Mouse (Mus musculus): ENCODE results near the gene Naa15. TPM values are rescaled to one million over a fixed set of nuclear protein-coding genes. Genes with fewer than 3 reads are reported as not detected.
A peak's percentile ranks its signal among the peaks of the same experiment; 100 is the strongest.
"Not testable (repeated sequence)": the region's sequence is repeated elsewhere in the genome, so short reads cannot be mapped to it uniquely, and the experiment has no call there.

Naa15 gene
- polyA plus RNA-seq, 1 experiment from 2014 or later = 58.3 TPM

DNA sequence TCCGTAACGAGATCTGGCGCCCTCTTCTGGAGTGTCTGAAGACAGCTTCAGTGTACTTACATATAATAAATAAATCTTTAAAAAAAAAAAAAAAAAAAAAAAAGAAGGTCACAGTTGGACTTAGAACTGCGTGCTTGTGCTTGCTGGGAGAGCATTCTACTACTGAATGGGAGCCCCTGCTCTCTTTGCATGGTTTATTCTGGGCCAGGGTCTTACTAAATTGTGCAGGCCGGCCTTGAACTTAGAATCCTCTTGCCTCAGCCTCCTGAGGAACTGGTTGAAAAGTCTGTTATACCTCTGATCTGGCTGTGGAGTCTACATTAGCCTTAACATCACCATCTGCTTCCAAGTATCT lies 34.3 kb upstream of the Naa15 start:
- no peaks in the 10 kb centered on the region for H3K9me3 ChIP-seq
- peaks cover 4% of the 10 kb centered on the region for H3K4me1 ChIP-seq
- WGBS = 72% methylated on average over 4 of the region's 5 CpGs
- H3K4me3 ChIP-seq = no peak overlapping the region
- no peaks in the 10 kb centered on the region for H3K36me3 ChIP-seq
- no peak for DNase-seq (ENCODE audit: low spot score)
- no peaks in the 10 kb centered on the region for H3K27me3 ChIP-seq (ENCODE audit: insufficient read depth, poor library complexity, severe bottlenecking)
- H3K27ac ChIP-seq = no peak overlapping the region

DNA sequence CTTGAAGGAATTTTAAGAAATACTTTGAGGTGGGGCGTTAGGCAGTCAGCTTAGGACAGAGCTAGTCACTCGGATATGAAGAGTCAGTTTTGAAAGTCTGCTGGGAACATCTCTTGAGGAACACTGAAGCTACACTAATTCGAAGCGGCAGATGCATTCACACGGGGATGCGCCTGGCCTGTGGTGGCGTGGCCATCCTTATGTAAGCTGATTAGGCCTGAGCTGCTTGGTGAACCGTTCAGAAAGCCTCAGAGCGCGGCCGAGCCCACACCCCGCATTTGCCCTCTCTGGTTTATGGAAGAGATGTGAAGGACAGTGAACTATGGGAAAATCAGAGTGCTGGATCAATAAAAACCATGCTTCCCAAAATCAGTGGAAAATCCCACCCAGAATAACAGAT lies 31.5 kb upstream of the Naa15 start:
- peaks cover 13% of the 10 kb centered on the region for H3K4me1 ChIP-seq
- H3K9me3 ChIP-seq = no peaks in the 10 kb centered on the region
- no peak overlapping the region for H3K27ac ChIP-seq
- H3K4me3 ChIP-seq = no peak overlapping the region
- H3K27me3 ChIP-seq (ENCODE audit: insufficient read depth, poor library complexity, severe bottlenecking) = no peaks in the 10 kb centered on the region
- H3K36me3 ChIP-seq = no peaks in the 10 kb centered on the region
- WGBS = 75% methylated on average over 12 of the region's 12 CpGs
- DNase-seq (ENCODE audit: low spot score) = no peak

DNA sequence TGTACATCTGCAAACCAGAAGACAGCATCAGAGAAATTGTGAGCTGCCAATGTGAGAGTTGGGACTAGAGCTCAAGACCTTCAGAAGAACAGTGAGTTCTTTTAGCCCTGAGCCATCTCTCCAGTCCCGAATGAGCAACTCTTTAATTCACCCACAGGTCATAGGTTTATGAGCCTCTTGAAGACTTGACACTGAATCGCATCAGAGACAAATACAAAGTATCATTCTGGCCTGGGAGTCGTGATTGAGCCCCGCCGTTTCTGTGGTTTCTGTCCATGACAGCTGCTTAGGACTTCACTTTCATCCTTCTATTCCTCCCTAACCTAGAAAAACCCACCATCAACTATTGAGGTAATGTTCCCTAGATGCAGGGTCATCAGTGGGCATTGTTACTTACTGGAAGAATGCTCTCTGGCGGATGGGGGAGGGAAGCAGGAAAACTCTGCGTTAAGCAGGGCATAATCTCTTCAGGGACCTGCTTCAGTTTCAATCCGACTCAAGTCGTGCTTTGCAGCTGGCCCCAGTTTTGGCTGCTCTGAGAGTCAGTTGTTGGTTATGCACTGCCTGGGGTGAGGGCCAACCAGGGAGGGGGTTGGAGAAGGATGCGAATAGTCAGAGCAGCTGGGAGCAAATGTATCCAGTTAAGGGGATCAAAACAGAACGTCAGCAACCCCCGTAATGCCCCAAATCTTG lies 28.4 kb upstream of the Naa15 start:
- Histone ChIP-seq H3K9me3 (no peaks in the 10 kb centered on the region), H3K36me3 (no peaks in the 10 kb centered on the region), H3K27me3 (ENCODE audit: insufficient read depth, poor library complexity, severe bottlenecking) (no peaks in the 10 kb centered on the region), H3K27ac (no peak overlapping the region), H3K4me1 (peaks cover 21% of the 10 kb centered on the region), H3K4me3 (no peak overlapping the region)
- 51% methylated on average over 12 of the region's 12 CpGs for WGBS
- no peak for DNase-seq (ENCODE audit: low spot score)

DNA sequence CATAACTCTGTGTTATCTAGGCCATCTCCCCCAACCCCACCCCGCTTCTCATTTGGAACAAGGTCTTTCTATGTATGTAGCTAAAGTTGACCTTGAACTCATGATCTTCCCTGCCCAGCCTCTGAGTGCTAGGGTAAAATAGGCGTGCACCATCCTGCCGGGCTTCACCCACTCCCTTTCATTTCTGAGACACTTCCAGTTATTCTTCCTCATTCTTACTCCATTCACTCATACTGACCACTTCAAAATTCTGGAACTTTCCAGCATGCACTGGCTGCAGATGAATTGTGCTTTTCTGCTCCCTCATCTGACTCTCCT lies 27.9 kb upstream of the Naa15 start:
- no peak for DNase-seq (ENCODE audit: low spot score)
- 69% methylated on average over 3 of the region's 3 CpGs for WGBS
- H3K9me3 ChIP-seq = no peaks in the 10 kb centered on the region
- peaks cover 21% of the 10 kb centered on the region for H3K4me1 ChIP-seq
- H3K4me3 ChIP-seq = no peak overlapping the region
- no peaks in the 10 kb centered on the region for H3K36me3 ChIP-seq
- H3K27me3 ChIP-seq (ENCODE audit: insufficient read depth, poor library complexity, severe bottlenecking) = no peaks in the 10 kb centered on the region
- no peak overlapping the region for H3K27ac ChIP-seq

DNA sequence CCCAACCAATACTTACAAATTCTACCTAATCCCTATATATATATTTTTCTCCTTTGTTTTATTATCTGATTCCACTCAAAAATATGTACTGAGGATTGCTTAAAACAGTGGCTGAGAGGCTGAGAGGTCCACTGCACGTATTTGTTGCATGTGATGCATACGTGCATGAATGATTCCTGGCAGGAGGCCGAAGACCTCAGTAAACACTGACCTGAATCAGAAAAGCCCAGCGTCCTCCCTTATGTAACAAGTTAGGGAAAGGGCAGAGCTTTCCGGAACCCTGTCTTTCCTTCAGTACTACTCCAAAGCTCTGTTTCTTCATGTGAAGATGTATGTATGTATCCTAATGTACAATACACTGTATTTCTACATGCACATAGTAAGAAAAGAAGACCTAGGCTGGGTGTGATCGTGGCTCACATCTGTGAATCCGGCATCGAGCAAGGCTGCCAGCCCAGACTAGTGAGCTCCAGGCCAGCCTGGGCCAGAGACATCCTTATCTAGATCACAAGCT lies 27.0 kb upstream of the Naa15 start:
- no peaks in the 10 kb centered on the region for H3K36me3 ChIP-seq
- no peak for DNase-seq (ENCODE audit: low spot score)
- no peak overlapping the region for H3K27ac ChIP-seq
- 39% methylated on average over 8 of the region's 8 CpGs for WGBS
- H3K27me3 ChIP-seq (ENCODE audit: insufficient read depth, poor library complexity, severe bottlenecking) = no peaks in the 10 kb centered on the region
- H3K9me3 ChIP-seq = no peaks in the 10 kb centered on the region
- H3K4me3 ChIP-seq = no peak overlapping the region
- H3K4me1 ChIP-seq = peaks cover 21% of the 10 kb centered on the region

DNA sequence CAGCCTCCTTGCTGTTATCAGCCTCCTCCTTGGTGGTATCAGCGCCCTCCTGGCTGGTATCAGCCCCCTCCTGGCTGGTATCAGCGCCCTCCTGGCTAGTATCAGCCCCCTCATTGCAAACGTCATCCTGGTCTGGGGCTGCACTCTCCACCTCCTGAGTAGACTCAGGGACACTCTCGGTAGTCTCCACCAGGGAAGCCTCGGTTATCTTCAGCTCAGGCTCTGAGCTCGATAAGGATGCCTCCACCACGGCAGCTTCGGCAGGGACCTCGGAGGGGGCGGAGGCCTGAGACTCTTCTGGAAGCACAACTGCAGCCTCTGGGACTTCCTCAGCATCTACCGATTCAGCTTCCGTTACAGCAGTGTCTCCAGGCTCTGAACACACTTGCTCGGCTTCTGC lies 26.0 kb upstream of the Naa15 start:
- Histone ChIP-seq H3K9me3 (no peaks in the 10 kb centered on the region), H3K36me3 (no peaks in the 10 kb centered on the region), H3K4me3 (peak overlapping the region; percentile 51), H3K4me1 (peaks cover 21% of the 10 kb centered on the region), H3K27ac (peak overlapping the region; percentile 54), H3K27me3 (ENCODE audit: insufficient read depth, poor library complexity, severe bottlenecking) (no peaks in the 10 kb centered on the region)
- under 1% methylated on average over 13 of the region's 13 CpGs for WGBS
- peak; percentile 85 for DNase-seq (ENCODE audit: low spot score)

DNA sequence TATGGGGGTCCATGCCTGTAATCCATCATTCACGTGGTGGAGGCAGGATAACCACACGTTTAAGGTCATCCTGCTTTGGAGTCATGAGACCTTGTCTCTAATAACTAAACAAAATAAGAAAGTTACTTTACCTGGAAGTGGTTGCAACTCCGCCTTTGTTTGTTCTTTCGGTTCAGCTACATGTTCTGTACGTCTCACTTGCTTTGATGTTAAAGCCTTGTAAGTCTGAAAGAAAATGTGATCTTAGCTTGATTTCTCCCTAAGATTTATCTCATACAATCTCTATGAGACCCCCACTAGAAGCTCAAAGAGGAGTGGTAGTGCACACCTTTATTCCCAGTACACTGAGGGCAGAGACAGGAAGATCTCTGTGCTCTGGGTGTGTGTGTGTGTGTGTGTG lies 23.9 kb upstream of the Naa15 start:
- Histone ChIP-seq H3K9me3 (no peaks in the 10 kb centered on the region), H3K27me3 (ENCODE audit: insufficient read depth, poor library complexity, severe bottlenecking) (peaks cover 12% of the 10 kb centered on the region), H3K4me1 (peaks cover 25% of the 10 kb centered on the region), H3K27ac (no peak overlapping the region), H3K36me3 (no peaks in the 10 kb centered on the region), H3K4me3 (no peak overlapping the region)
- no peak for DNase-seq (ENCODE audit: low spot score)
- WGBS = 84% methylated on average over 5 of the region's 5 CpGs

DNA sequence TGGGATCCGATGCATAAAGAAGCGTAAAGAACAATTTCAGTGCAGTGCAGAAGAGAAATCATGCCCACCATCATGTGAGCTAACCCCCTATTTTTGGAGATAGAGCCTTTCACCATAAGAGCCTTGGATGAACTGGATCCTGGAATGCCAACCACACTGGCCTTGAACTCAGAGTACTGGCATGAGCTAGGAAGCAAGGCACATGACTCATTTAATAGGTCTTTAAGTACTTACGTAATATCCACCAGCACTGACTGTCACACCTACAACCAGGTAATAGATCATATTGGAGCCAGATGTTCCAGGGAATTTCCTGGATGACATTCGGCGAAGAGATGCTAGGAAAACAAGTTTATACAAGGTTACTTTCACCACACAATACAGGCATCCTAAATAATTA lies 23.4 kb upstream of the Naa15 start:
- H3K4me3 ChIP-seq = no peak overlapping the region
- H3K27ac ChIP-seq = no peak overlapping the region
- H3K4me1 ChIP-seq = peaks cover 25% of the 10 kb centered on the region
- H3K9me3 ChIP-seq = no peaks in the 10 kb centered on the region
- no peaks in the 10 kb centered on the region for H3K36me3 ChIP-seq
- H3K27me3 ChIP-seq (ENCODE audit: insufficient read depth, poor library complexity, severe bottlenecking) = peaks cover 12% of the 10 kb centered on the region
- 94% methylated on average over 5 of the region's 5 CpGs for WGBS
- DNase-seq (ENCODE audit: low spot score) = no peak

DNA sequence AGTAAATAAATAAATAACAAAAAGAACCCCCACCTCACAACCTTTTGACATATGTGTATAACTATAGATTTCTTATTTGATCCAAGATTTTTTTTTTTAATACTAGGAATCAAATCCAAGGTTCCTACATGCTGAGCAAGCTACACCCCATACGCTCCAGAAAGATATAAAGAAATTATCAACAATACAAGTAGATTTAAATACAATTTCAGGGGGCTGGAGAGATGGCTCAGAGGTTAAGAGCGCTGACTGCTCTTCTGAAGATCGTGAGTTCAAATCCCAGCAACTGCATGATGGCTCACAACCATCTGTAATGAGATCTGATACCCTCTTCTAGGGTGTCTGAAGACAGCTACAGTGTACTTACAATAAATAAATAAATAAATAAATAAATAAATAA lies 21.9 kb upstream of the Naa15 start:
- peaks cover 19% of the 10 kb centered on the region for H3K4me1 ChIP-seq
- 90% methylated on average over 3 of the region's 3 CpGs for WGBS
- H3K27me3 ChIP-seq (ENCODE audit: insufficient read depth, poor library complexity, severe bottlenecking) = peaks cover 19% of the 10 kb centered on the region
- not testable (repeated sequence) for H3K4me3 ChIP-seq; DNase-seq (ENCODE audit: low spot score); H3K27ac ChIP-seq; H3K9me3 ChIP-seq; H3K36me3 ChIP-seq

DNA sequence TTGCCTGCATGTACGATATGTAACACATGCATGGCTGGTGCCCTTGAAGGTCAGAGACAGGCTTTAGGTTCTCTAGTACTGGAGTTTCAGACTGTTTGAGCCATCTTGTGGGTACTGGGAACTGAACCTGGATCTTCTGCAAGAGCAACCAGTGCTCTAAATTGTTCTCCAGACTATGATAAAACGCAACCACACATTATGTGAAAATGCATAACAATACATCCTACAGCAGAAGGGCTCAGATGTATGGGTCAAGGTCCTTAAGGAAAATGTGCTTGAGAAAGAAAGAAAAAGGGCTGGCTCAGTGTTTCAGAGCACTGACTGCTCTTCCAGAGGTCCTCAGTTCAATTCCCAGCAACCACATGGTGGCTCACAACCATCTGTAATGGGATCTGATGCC lies 21.3 kb upstream of the Naa15 start:
- Histone ChIP-seq H3K4me3 (no peak overlapping the region), H3K36me3 (no peaks in the 10 kb centered on the region), H3K9me3 (no peaks in the 10 kb centered on the region), H3K4me1 (peaks cover 19% of the 10 kb centered on the region), H3K27me3 (ENCODE audit: insufficient read depth, poor library complexity, severe bottlenecking) (peaks cover 19% of the 10 kb centered on the region), H3K27ac (no peak overlapping the region)
- DNase-seq (ENCODE audit: low spot score) = no peak
- 93% methylated on average over 2 of the region's 2 CpGs for WGBS

DNA sequence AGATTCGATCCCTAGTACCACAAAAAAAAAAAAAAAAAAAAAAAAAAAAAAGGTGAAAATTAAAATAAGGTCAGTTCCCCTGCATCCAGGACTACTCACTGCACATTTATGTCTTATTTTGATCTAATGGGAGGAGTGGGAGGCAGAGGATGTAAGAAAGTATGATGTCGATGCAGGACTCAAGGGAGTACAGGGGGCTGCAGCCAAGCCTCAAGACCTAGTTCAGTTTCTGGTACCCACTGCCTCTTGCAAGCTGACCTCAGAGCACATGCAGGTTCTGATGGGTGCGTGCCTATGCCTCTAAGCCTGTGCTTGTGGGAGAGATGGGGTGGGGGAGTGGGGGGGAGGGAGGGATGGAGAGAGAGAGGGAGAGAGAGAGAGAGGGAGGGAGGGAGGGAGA lies 20.1 kb upstream of the Naa15 start:
- H3K9me3 ChIP-seq = no peaks in the 10 kb centered on the region
- peaks cover 19% of the 10 kb centered on the region for H3K27me3 ChIP-seq (ENCODE audit: insufficient read depth, poor library complexity, severe bottlenecking)
- no peak overlapping the region for H3K27ac ChIP-seq
- H3K4me1 ChIP-seq = peaks cover 20% of the 10 kb centered on the region
- H3K36me3 ChIP-seq = no peaks in the 10 kb centered on the region
- no peak for DNase-seq (ENCODE audit: low spot score)
- WGBS = 55% methylated on average over 3 of the region's 3 CpGs
- no peak overlapping the region for H3K4me3 ChIP-seq

DNA sequence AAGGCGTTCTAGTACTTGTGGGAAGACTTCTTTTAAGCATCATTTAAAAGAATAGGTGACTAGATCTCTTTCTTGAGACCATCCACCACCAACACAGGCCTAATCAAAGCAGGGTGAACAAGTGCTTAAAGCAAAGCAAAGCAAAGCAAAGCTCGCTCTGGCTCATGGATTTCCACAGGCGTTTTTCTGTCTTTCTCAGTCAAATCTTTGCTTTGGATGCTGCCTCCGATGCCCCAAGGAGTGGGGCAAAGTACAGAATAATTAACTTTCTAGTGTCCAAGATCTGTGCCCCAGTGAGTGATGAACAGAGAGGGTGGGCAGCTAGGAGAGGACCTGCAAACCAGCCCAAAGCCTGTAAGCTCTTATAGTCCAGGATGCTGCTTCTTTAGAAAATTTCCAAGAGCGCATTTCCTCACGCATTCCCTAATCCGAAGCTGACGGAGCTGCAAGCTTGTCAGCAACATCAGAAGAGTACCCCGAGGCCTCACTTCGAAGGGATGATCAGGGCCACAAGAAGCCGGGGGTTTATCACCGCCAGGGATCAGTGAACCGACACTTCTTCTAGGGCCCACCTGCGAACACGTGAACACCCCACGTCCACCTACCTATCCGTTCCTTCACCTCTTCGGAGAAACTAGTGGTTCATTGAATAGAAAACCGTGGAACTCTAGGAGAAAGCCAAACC lies 19.3 kb upstream of the Naa15 start:
- WGBS = 16% methylated on average over 19 of the region's 19 CpGs

DNA sequence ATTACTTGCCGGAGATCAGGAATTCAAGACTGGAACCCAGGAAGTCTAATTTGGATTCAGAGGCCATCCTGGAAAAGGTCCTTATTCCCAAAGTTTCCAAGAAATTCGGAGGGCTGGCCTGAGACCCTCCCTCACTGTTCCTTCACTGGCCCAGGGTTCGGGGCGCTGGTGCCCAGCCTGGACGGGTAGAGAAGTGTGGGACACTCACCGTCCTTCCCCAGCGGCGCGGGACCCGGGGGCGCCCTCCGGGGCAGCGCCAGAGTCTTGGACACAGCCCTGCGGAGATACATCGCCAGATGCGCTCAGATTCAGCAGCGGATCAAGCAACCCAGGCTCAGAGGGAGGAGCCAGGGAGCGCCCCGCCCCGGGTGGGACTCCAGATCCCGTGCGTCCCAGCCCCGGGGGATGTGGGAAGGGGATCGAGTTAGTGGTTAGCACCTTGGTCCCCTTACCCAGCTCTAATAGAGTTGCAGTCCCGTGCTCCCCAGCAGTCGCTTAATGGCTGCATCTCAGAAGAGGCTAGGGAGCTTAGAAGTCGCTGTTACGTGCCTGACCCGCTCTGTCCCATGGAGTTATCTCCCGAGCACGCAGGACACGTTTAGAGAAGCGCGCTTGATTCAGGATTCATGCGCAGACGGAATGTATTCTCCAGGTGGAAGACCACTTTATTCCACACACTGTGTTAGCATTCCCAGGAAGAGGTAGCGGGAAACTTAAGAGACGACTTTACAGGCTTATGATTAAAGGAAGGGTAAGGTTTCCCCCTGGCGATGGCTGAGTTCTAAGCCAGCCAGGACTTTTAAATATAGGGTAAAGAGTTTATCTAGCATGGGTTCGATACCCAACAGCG lies 18.5 kb upstream of the Naa15 start, which contains the start of gene Mgarp:
Gene Mgarp (minus strand): TSS at position 520 of the 850 bp plus-strand sequence.
- 2% methylated on average over 39 of the region's 41 CpGs for WGBS

More for the DNA sequence above, 19.3 kb upstream of the Naa15 start:
- Histone ChIP-seq H3K27me3 (ENCODE audit: insufficient read depth, poor library complexity, severe bottlenecking) (peaks cover 19% of the 10 kb centered on the region), H3K36me3 (no peaks in the 10 kb centered on the region), H3K4me3 (peak overlapping the region; percentile 66), H3K4me1 (peaks cover 20% of the 10 kb centered on the region), H3K27ac (no peak overlapping the region), H3K9me3 (no peaks in the 10 kb centered on the region)
- no peak for DNase-seq (ENCODE audit: low spot score)

More for the DNA sequence above, 18.5 kb upstream of the Naa15 start, which contains the start of gene Mgarp:
- DNase-seq (ENCODE audit: low spot score) = peak; percentile 91
- peaks cover 19% of the 10 kb centered on the region for H3K27me3 ChIP-seq (ENCODE audit: insufficient read depth, poor library complexity, severe bottlenecking)
- H3K36me3 ChIP-seq = no peaks in the 10 kb centered on the region
- peaks cover 20% of the 10 kb centered on the region for H3K4me1 ChIP-seq
- no peaks in the 10 kb centered on the region for H3K9me3 ChIP-seq
- peak within 1 kb of the TSS; percentile 89 for H3K27ac ChIP-seq
- peak within 1 kb of the TSS; percentile 66 for H3K4me3 ChIP-seq

Data from heart, embryonic 10.5 days (tissue).